Mouse (Mus musculus) NIH3T3 (cell line): Measurements from ENCODE around the gene Itga5.
A peak's percentile ranks its signal among the peaks of the same experiment; 100 is the strongest.
"Not testable (repeated sequence)": the region's sequence is repeated elsewhere in the genome, so short reads cannot be mapped to it uniquely, and the experiment has no call there.

Experiments used
- DNase-seq: peaks from one replicate; pipeline ENCODE4 v3.0.0-alpha.2; 2012; ENCODE audit warnings: low read depth

The Itga5 gene

GRCm38 (mm10) chr15:103366376-103367149, at the start of gene Itga5:
Gene Itga5, minus strand, starts transcription at chr15:103366763.
- DNase-seq: peak; percentile 93

DNA sequence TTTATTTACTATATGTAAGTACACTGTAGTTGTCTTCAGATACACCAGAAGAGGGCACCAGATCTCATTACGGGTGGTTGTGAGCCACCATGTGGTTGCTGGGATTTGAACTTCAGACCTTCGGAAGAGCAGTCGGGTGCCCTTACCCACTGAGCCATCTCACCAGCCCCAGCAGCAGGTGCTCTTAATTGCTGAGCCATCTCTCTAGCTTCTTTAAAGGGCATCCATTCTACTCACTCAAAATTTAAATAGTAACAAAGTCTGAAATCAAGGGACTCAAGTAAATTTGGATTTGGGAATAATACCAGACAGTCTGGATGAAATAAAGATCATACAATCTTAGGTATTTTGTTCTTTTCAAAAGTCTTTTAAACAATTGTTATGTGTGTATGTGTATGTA, 39.0 kb upstream of the Itga5 start:
- DNase-seq: not testable (repeated sequence)

- DNase-seq: no peak
Observed at GRCm38 (mm10) chr15:103401361-103401760, 34.8 kb upstream of the Itga5 start.

- DNase-seq: peak; percentile 43
Observed at GRCm38 (mm10) chr15:103393577-103393976, 27.0 kb upstream of the Itga5 start.

GRCm38 (mm10) chr15:103388556-103389145, 22.1 kb upstream of the Itga5 start:
- DNase-seq: peak; percentile 82

DNA sequence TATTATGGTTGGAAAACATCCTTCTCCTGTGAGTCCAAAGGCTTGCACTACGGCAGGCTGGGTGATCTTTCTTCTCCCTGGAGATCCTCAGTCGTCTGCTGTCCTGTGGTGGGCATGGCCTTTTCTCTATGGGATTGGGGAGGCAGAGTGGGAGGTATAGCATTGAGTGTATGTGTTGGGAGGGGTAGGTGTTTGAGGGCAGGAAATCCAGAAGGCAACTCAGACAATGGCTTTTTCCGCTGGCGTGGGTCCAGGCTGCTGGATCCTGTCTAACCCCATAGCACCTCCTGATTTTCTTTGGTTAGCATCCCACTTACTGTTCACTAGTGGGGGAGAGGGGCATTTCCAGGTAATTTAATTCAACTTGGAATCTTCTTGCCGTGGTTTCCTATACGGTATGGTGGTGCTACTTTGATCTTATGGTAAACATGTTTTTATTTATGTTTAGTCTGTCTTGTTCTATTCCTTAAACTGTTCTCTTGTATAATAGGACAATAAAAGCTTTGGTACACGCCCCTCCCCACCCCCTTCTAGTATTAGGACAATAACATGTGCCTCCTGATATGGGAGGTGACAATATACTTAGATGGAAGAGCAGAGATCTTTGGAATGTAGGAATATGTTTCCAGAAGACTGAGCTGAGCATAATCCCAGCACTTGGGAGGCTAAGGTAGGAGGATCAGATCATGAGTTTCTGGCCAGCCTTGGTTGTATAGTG, 17.4 kb upstream of the Itga5 start:
- DNase-seq: peak; percentile 30

GRCm38 (mm10) chr15:103382795-103383406, 16.3 kb upstream of the Itga5 start:
- peak; percentile 71 for DNase-seq

DNA sequence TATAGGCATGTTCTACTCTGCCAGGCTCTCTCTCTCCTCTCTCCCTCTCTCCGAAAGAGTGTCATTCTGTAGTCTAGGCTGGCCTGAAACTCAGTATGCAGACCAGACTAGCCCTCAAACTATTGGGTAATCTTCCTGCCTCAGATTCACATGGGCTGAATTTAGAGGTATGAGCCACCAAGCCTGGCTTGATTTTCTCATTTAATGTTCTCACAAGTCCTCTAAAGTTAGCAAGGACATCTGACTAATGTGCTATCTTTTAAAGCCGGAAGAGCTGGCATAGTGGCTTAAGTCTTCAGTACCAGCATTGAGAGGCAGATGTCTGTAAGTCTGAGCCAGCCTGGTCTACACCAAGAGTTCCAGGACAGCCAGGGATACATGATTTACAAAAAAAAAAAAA, 15.5 kb upstream of the Itga5 start:
- peak; percentile 35 for DNase-seq

DNA sequence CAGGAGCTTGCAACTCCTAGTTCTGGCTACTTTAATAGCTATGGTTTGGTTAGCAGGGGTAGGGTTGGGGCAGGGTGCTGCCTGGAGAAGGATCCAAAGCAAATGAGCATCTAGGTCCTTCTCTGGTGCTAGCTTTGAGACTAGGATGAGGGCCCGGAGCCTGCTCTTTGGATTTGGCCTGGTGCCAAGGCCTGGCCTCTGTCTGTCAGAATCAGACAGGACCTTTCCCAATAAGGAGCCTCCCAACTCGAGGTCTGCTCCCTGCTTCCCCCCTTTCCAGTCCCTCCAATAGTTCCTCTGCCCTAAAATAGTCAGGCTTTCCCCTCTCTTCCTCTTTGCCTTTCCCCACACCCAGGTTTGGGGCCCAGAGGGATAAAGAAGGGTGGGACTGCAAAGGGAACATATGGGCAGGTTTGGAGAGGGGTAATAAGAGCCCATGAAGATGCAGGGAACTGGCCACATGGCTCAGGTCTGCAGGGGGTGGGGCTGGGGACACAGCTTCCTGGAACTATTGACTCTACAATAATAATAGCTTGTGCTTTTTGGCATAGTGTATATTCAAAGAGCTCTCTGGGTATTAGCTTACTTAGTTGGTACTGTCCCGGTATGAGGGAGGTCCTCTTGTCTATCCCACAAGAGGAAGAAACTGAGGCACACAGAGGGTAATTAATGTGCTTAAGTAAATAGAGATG, 12.2 kb upstream of the Itga5 start:
- DNase-seq: peak; percentile 71

DNA sequence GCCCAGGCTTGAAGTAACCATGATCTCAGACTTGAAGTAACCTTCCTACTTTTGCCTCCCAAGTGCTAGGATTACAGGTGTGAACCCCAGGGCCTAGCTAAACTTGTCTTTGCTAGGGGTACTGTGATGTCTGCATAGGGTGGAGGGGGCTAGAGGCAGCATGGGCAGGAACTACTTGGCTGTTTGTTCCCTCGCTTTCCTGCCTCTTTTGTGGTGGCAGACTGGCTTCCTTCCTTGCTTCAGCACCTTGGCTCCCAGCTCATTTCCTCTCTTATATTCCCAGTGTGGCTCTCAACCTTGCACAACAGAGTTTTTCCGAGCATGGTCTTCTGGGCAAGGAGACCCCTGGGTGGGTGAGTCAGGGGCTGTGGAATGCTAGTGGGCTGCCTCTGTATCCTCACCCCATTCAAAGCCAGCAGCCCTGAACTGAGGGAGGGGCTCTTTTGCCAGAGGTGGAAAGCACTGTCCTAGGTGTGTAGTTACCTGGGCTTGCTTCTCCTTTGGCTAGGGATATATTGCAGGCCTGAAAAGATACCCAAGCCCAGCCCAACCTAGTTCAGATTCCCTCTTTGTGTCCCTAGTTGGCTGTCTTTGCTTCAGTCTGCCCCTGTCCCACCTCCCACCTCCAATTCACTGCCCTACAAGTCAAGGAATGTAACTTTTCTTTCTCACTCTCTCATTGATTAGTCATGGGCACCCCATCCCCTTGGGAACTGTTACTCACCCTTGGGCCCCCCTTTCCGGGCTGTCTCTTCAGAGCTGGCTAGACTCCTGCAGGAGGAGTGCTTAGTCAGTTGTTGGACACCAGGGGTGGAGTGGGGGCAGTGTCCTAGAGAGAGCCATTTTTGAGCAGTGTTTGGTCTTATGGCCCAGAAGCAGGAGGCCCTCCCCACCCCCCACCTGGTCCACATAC, 11.4 kb upstream of the Itga5 start:
- DNase-seq: peak; percentile 90

GRCm38 (mm10) chr15:103376837-103377269, 10.3 kb upstream of the Itga5 start:
- peak; percentile 56 for DNase-seq

GRCm38 (mm10) chr15:103375112-103375800, 8.7 kb upstream of the Itga5 start:
- no peak for DNase-seq

DNA sequence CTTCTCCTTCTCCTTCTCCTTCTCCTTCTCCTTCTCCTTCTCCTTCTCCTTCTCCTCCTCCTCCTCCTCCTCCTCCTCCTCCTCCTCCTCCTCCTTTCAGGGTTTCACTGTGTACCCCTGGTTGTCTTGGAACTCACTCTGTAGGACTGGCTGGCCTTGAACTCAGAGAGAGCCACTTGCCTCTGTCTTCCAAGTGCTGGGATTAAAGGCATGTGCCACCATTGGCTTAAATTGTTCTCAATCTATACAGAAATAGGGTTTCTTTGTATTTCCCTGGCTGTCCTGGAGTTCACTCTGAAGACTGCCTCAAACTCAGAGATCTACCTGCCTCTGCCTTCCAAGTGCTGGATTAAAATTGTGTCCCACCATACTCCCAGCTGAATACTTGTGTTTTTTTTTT, 5.9 kb upstream of the Itga5 start:
- no peak for DNase-seq

DNA sequence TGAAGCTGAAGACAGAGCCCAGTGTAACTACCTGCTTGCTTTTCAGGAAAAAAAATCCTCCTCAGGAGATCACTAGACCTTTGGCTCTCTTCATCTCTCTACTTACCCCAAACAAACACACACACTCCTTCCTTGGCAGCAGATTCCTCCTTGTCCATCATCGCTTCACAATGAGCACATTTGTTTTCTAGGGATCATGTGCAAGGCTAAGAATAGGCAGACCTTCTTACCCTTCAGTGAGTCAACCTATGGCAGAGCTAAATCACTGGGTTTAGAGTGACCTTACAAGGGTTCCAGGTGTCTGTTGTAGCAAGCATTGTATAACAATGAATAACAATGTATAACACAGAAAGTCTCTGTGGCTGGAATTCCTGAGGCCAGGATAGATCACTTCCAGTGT, 5.2 kb upstream of the Itga5 start:
- DNase-seq: peak; percentile 75

DNA sequence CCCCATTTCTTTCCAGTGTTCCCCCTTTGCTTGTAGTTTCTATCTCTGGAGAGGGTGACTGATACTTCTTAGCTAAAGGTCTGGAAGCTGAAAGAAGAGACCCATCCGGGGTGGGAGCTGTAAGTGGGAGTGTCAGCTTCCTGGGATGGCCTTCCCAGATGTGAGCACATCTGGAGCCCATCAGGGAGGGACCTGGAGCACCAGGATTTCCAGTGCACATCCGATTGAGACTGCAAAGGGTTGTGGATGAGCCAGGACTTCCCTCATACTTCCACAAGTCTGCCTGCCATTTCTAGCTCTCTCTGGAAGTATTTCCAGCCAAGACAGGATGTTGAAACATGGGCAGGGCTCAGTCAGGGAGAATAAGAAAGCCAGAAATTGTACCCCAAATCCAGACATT, 4.6 kb upstream of the Itga5 start:
- DNase-seq: peak; percentile 73

DNA sequence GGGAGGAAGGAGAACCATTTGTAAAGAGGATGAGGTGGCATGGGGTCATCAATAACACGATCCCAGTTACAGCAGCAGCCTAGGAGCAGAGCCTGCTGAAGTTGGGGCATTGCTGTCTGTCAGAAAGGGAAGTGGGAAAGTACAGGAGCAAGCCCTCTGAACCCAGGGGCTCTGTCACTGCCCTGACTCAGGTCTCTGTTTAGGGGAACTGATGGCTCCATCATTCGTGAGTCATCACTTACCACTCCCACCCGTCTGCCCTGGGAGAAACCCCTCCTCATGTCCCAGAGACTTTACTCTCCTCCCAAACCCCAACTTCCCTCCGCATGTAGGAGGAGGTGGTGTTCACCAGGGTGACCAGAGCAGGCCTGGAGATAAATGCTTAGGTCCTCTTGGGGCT, 3.9 kb upstream of the Itga5 start:
- peak; percentile 32 for DNase-seq

GRCm38 (mm10) chr15:103369123-103369522, 2.6 kb upstream of the Itga5 start:
- DNase-seq: peak; percentile 43

DNA sequence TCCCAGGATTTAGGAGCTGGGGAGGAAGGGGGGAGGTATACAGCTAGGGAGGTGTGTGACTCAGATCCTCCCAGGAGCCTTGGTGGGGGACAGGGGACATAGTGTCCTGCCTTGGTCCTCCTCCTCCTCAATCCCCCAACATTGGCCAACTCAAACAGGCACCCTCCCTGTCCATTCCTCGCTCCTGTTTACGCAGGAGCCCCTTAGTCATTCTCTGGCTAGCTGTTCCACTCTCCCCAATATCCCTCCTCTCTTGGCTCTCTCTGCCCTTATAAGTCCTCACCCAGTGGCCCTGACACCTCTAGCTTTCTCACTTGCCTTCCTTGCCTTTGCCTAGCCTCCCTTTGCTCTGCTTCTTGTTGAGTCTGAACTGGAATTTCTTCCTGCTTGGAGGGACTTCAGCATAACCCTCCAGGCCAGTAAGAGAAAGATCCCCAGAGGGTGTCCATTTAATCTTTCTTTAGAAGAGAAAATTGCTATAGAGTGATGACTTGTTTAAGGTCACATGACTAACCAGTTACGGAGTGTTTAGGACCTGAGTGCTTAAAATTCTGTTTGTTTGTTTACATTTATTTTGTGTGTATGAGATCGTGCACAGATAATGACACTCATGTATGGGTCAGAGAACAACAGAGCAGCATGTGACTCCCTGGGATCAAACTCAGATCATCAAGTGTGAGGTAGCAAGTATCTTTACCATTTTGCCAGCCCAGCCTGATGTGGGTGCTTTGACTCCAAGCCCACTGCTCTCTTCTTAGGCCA, 1.8 kb upstream of the Itga5 start:
- DNase-seq: peak; percentile 75
